Mouse (Mus musculus) kidney, adult 11 months (tissue): ENCODE measurements at regions not wholly inside any gene's neighbourhood (a gene's known extent, or its start where the extent isn't known, plus 50 kb on each side); places are given as distances from the start of the nearest gene placed in this dataset.

Source experiments
- DNase-seq: peaks from one replicate; pipeline ENCODE4 v3.0.0; 2022

- no peak for DNase-seq
Measured at GRCm38 (mm10) chr9:43387397-43387796, 76.7 kb downstream of the Trim29 start.

GRCm38 (mm10) chr9:43389491-43390083 is 78.9 kb downstream of the Trim29 start:
- no peak for DNase-seq

- DNase-seq = no peak
Measured at GRCm38 (mm10) chr9:43392467-43393064, 81.9 kb downstream of the Trim29 start.

- no peak for DNase-seq
Measured at GRCm38 (mm10) chr9:43394204-43394603, 83.6 kb downstream of the Trim29 start.

- no peak for DNase-seq
Measured at GRCm38 (mm10) chr9:43395209-43395608, 84.6 kb downstream of the Trim29 start.

- DNase-seq = no peak
Measured at GRCm38 (mm10) chr9:43396566-43396965, 85.9 kb downstream of the Trim29 start.

- DNase-seq = no peak
Measured at GRCm38 (mm10) chr9:43408493-43408892, 97.8 kb downstream of the Trim29 start.

GRCm38 (mm10) chr9:43412473-43412872 is 101.8 kb downstream of the Trim29 start:
- DNase-seq = no peak

GRCm38 (mm10) chr9:43419993-43420715 is 109.5 kb downstream of the Trim29 start:
- no peak for DNase-seq

- DNase-seq = no peak
Measured at GRCm38 (mm10) chr9:43427007-43427406, 116.4 kb downstream of the Trim29 start.

GRCm38 (mm10) chr9:43433953-43434352 is 123.3 kb downstream of the Trim29 start:
- DNase-seq = peak; percentile 19

- DNase-seq = no peak
Measured at GRCm38 (mm10) chr9:43438476-43438875, 127.8 kb downstream of the Trim29 start.

GRCm38 (mm10) chr9:43440959-43441510 is 130.4 kb downstream of the Trim29 start:
- no peak for DNase-seq

GRCm38 (mm10) chr9:43445491-43445890 is 134.8 kb downstream of the Trim29 start:
- DNase-seq = no peak

- peak; percentile 56 for DNase-seq
Measured at GRCm38 (mm10) chr9:43447372-43447771, 136.7 kb downstream of the Trim29 start.

GRCm38 (mm10) chr9:43448981-43449380 is 138.3 kb downstream of the Trim29 start:
- DNase-seq = no peak

GRCm38 (mm10) chr9:43453953-43454582 is 143.4 kb downstream of the Trim29 start:
- peak; percentile 21 for DNase-seq

- DNase-seq = peak; percentile 46
Measured at GRCm38 (mm10) chr9:43457736-43458135, 147.1 kb downstream of the Trim29 start.

- DNase-seq = peak; percentile 74
Measured at GRCm38 (mm10) chr9:43461131-43461530, 150.5 kb downstream of the Trim29 start.

GRCm38 (mm10) chr9:43463445-43464090 is 152.9 kb downstream of the Trim29 start:
- no peak for DNase-seq

- DNase-seq = peak; percentile 91
Measured at GRCm38 (mm10) chr9:43465129-43465528, 154.5 kb downstream of the Trim29 start.

- peak; percentile 45 for DNase-seq
Measured at GRCm38 (mm10) chr9:43465731-43466330, 155.2 kb downstream of the Trim29 start.
